Mouse (Mus musculus) mouse trophoblast stem cell (cell line): Measurements from ENCODE around the gene Etfb.

Source experiments
- in situ Hi-C, 2 experiments: fragments of 300-500 bp; cut with MseI, MboI; formaldehyde crosslinking; loops; 2 replicates in 1 of 2; 3 replicates in 1 of 2; pipeline ENCODE4 v1.15.1; 2025

The Etfb gene

GRCm38 (mm10) chr7:43443917-43444293 lies at the start of gene Etfb, which contains the start of gene Gm45233:
Gene Etfb (plus strand): TSS chr7:43444083.
Gene Gm45233 (plus strand): TSS chr7:43444128.
- in situ Hi-C loops = no loop called here

GRCm38 (mm10) chr7:43399501-43399900 lies 44.4 kb upstream of the Etfb start:
- in situ Hi-C loops = no loop called here

GRCm38 (mm10) chr7:43402718-43403117 lies 41.2 kb upstream of the Etfb start:
- in situ Hi-C loops = no loop called here

GRCm38 (mm10) chr7:43407573-43407972 lies 36.3 kb upstream of the Etfb start:
- in situ Hi-C loops = no loop called here

- in situ Hi-C loops = no loop called here
Measured at GRCm38 (mm10) chr7:43408131-43408553, 35.7 kb upstream of the Etfb start, which contains the start of gene Siglecg. Gene Siglecg (plus strand): TSS chr7:43408204.

- in situ Hi-C loops = no loop called here
Measured at GRCm38 (mm10) chr7:43409084-43409483, 34.8 kb upstream of the Etfb start.

- in situ Hi-C loops = loop anchor here (5.0 kb wide), 1 partner anchor 1381 kb away; no protein-coding TSS in a partner anchor
Measured at GRCm38 (mm10) chr7:43411724-43412123, 32.2 kb upstream of the Etfb start.

GRCm38 (mm10) chr7:43417298-43417697 lies 26.6 kb upstream of the Etfb start:
- in situ Hi-C loops = no loop called here

- in situ Hi-C loops = no loop called here
Measured at GRCm38 (mm10) chr7:43422995-43423617, 20.8 kb upstream of the Etfb start.

- in situ Hi-C loops = no loop called here
Measured at GRCm38 (mm10) chr7:43423991-43424625, 19.8 kb upstream of the Etfb start.

GRCm38 (mm10) chr7:43427406-43427805 lies 16.5 kb upstream of the Etfb start, which contains the start of gene Lim2:
Gene Lim2 (plus strand): TSS chr7:43427670.
- in situ Hi-C loops = no loop called here

- in situ Hi-C loops = no loop called here
Measured at GRCm38 (mm10) chr7:43429500-43429899, 14.4 kb upstream of the Etfb start.

GRCm38 (mm10) chr7:43432891-43433290 lies 11.0 kb upstream of the Etfb start:
- in situ Hi-C loops = no loop called here

- in situ Hi-C loops = no loop called here
Measured at GRCm38 (mm10) chr7:43434676-43435075, 9.2 kb upstream of the Etfb start.

GRCm38 (mm10) chr7:43436341-43437255 lies 7.3 kb upstream of the Etfb start, which contains the start of gene Nkg7:
Gene Nkg7 (plus strand): TSS chr7:43437073.
- in situ Hi-C loops = no loop called here

- in situ Hi-C loops = no loop called here
Measured at GRCm38 (mm10) chr7:43438611-43439010, 5.3 kb upstream of the Etfb start.

GRCm38 (mm10) chr7:43440482-43440881 lies 3.4 kb upstream of the Etfb start, which contains the start of gene Cldnd2:
Gene Cldnd2 (plus strand): TSS chr7:43440782.
- in situ Hi-C loops = no loop called here

GRCm38 (mm10) chr7:43441071-43441470 lies 2.8 kb upstream of the Etfb start:
- in situ Hi-C loops = no loop called here

GRCm38 (mm10) chr7:43442684-43443083 lies 1.2 kb upstream of the Etfb start:
- in situ Hi-C loops = no loop called here

GRCm38 (mm10) chr7:43443126-43443916 lies 562 bp upstream of the Etfb start:
- in situ Hi-C loops = no loop called here

- in situ Hi-C loops = no loop called here
Measured at GRCm38 (mm10) chr7:43447801-43448200, 3.9 kb downstream of the Etfb start.
